Mouse (Mus musculus) embryo, embryonic 10.5 days (tissue): ENCODE data around the gene Gm49337.
"Not testable (repeated sequence)": the region's sequence is repeated elsewhere in the genome, so short reads cannot be mapped to it uniquely, and the experiment has no call there.

Source experiments
- DNase-seq: peaks from one replicate; pipeline ENCODE4 v3.0.0-alpha.2; 2015; ENCODE audit warnings: low spot score

Gm49337 gene

DNA sequence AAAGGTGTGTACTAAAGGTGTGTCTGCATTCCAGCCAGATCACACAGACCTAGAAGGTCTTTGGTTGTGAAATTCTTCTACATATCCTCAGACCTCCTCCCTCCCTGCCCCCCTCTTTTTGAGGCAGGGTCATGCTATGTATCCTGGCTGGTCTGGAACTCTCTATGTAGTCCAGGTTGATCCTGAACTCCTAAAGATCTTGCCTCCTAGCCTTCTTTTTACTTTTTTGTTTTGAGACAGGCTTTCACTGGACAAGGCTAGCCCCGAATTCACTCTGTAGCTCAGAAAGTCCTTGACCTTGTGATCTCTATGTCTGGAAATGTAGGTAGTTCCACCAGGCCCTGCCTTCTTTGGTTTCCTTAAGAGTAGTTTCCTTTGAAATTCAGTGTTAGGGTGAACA is 35.7 kb downstream of the Gm49337 start:
- no peak for DNase-seq

DNA sequence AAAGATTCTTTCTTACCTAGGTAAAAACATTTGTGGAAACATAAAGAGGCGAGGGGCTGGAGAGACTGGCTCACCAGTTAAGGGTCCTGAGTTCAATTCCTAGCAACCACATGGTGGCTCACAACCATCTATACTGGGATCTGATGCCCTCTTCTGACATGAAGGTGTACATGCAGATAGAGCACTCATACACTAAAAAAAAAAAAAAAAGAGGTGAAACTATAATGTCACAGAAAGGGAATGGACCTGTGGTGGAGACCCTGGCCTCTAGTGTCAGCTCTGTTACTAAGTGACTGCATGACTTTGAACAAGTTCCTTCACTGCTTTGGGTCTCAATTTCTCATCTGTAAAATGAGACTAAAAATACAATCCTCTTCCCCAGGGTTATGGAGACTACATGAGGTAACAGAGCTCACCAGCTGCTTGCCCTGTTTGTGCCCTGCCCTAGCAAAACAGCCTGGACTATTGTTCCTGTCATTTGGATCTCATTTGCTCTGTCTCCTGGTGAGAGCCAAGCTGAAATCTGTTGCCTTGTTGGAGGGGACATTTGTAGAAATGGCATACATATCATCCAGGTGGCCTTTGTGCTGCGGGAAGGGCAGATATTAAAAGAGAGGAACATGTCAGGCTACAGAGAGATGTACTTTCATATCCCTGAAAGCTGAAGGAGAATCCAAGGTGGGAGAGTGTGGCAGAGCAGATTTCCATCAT is 42.9 kb downstream of the Gm49337 start:
- no peak for DNase-seq

- DNase-seq = no peak
These were observed 43.9 kb downstream of the Gm49337 start for GRCm38 (mm10) chr4:116217046-116217445.

- DNase-seq = not testable (repeated sequence)
These were observed 44.5 kb downstream of the Gm49337 start for GRCm38 (mm10) chr4:116217661-116218060.

GRCm38 (mm10) chr4:116219056-116219455 is 45.9 kb downstream of the Gm49337 start:
- no peak for DNase-seq

GRCm38 (mm10) chr4:116220071-116220650 is 47.0 kb downstream of the Gm49337 start:
- peak; percentile 68 for DNase-seq

- no peak for DNase-seq
These were observed 47.6 kb downstream of the Gm49337 start for GRCm38 (mm10) chr4:116220780-116221139.

- DNase-seq = peak; percentile 99
These were observed 48.1 kb downstream of the Gm49337 start, which contains the start of gene Pik3r3 for GRCm38 (mm10) chr4:116221140-116221851. TSS of gene Pik3r3 (plus strand) at chr4:116221618.

DNA sequence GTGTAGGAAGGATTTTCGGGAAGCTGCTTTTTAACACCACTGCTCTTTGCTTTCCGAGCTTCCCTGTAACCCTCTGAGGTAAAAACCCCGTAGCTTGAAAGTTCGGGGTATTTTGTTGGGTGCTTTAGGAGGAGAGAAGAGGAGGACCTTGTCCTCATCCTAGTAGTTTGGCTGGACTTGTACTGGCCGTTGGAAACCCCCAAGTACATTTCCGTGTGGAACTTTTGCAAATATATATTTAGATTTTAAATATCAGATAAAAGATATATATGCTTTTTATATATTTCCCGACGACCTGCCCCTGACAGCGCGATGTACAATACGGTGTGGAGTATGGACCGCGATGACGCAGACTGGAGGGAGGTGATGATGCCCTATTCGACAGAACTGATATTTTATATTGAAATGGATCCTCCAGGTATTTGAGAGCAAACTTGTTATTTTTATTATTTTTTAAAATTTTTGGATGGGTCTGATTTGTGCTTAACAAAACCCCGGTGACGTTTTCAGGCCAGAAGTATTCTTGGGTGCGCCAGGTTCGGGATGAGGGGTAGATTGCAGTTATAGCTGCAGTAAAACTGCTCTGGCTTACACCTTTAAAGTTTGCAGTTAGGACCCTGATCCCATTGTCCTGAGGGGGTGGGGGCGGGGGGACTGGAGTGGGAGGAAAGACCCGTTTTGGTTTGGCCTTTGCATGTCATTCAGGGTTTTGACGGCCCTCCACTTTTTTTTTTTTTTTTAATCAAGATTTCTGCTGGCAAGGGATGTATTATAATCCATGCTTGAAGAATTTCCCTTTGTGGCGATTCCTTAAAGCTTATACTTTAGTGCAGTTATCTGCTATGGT is 49.0 kb downstream of the Gm49337 start:
- DNase-seq = peak; percentile 70

- no peak for DNase-seq
These were observed 49.6 kb downstream of the Gm49337 start for GRCm38 (mm10) chr4:116222843-116223119.

- no peak for DNase-seq
These were observed 70.2 kb downstream of the Gm49337 start for GRCm38 (mm10) chr4:116243377-116243776.

DNA sequence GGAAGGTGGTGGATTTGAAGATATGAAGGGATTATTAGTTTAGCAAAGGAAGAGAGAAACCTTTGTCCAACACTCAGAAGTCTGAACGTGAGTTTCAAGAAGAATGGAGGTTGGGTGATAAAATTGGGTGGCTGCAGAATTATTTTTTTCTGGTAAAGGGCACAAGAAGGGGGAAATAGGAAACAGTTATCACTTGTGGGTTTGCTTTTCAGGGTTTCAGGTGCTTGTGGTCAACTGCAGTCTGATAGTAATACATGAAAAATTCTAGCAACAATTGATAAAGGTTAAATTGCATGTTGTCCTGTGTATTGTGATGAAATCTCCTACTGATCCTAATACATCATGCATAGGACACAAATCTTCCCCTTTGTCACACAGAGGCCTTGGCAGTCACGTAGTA is 71.1 kb downstream of the Gm49337 start:
- DNase-seq = no peak

GRCm38 (mm10) chr4:116245926-116246325 is 72.7 kb downstream of the Gm49337 start:
- DNase-seq = peak; percentile 49

DNA sequence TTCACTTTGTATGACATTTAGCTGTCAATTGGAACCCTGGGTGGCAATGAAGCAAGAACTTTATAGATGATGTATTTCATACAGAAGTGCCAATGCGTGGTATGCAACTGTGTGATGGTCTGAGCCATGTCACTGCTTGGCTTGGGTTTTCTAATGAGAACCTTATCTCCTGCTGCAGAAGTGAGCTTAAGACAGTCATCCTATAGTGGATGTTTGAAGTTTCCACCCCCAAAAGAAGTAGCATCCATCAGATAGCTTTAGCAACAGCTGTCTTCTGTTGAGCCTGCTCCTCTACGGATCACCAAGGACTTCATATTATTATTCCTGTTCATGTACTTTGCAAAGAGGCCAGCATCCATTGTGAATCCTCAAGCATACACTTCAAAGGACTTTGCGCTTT is 76.8 kb downstream of the Gm49337 start:
- DNase-seq = no peak

DNA sequence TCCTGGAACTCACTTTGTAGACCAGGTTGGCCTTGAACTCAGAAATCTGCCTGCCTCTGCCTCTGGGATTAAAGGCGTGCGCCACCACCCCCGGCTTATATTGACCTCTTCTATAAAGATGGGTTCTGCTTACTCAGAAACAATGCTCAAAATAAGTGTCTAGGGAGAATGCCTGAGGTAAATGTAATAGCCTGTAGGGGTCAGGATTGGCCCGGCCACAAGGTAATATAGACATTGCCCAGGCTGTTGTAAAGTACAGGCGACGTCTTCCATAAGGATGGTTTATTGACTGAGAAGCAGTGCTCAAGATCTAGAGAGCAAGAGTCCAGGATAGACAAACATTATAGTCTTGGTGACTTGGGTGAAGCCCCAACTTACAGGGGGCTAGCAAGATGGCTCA is 95.0 kb downstream of the Gm49337 start:
- DNase-seq = no peak

DNA sequence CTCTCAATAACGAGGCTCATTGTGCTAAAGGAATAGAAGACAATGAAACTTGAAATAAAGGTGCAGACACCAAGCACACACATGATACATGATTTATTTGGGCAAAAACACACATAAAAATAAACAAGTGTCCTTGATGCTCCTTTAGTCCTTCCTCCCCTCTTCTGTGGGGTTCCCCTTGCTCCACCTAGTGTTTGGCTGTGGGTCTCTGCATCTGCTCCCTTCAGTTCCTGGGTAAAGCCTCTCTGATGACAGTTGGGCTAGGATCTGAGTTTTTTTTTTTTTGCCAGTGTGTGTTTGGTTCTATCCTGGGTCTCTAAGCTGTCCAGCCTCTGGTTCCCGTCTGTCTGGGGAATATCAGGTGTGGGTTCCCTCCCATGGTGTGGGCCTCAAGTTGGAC is 109.0 kb downstream of the Gm49337 start:
- DNase-seq = peak; percentile 11

GRCm38 (mm10) chr4:116291561-116291960 is 118.4 kb downstream of the Gm49337 start:
- no peak for DNase-seq

- DNase-seq = peak; percentile 3
These were observed 120.1 kb downstream of the Gm49337 start for GRCm38 (mm10) chr4:116293296-116293695.

DNA sequence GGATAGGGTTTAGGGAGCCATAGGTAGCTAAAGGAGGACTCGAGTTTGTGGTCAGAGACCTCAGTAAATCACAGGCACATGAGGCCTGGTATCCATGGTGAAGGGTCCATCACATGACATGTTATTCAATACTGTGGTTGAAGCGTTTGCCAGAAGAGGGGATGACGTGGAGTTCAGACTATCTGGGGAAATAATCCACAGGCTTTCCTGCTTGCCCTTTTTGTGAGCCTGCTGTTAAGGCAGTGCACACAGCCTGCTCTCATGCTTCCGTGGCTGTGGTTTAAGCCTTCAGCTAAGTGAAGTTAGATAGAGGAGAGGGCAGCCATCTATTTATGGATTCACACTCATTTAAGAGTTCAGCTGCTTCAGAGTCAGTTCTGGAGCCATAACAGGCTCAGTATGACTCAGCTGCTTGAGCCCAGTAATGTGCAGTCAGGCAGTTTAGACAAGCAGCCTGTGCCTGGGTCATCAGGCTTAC is 127.7 kb downstream of the Gm49337 start:
- no peak for DNase-seq

- DNase-seq = no peak
These were observed 131.4 kb downstream of the Gm49337 start for GRCm38 (mm10) chr4:116304551-116304950.

DNA sequence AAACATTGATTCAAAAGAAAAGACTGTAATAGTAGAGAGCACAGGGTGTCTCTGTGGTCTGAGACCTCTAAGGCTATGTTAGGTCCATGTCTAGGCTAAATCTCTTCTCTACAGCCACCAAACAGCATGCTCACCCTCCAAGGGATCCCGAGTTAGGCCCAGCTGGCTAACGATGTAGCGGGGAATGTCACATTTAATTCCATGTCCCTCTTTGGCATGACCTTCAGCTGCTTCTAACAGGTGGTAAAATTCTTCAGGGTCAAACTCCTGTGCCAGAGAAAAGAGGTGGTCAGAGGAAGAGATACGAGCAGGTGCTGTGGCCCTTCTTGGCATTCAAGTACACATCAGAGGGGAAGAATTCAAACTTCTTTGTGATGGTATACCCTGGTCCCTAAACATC is 144.4 kb downstream of the Gm49337 start:
- no peak for DNase-seq

GRCm38 (mm10) chr4:116322127-116322526 is 148.9 kb downstream of the Gm49337 start:
- DNase-seq = no peak
